Mouse (Mus musculus) liver, postnatal 0 days (tissue): ENCODE results near the gene Zcchc12. TPM values are rescaled to one million over a fixed set of nuclear protein-coding genes. Genes with fewer than 3 reads are reported as not detected.

Experiments
- ATAC-seq: fragments of 200-750 bp; cut with Nextera tagmentation; 2 replicates; pipeline ENCODE4 v1.8.0; 2017; ENCODE audit warnings: mild to moderate bottlenecking, moderate library complexity
- DNase-seq: peaks from one replicate; pipeline ENCODE4 v3.0.0-alpha.2; 2016
- H3K27ac ChIP-seq: fragments of 300-500 bp; sonication (generic); 2 replicates; pipeline ENCODE4 v1.5.1; 2014; ENCODE audit warnings: antibody characterized with exemption, moderate library complexity, mild to moderate bottlenecking, low read depth
- H3K27me3 ChIP-seq: fragments of 300-500 bp; sonication (generic); 2 replicates; pipeline ENCODE4 v1.6.1; 2014; ENCODE audit warnings: low read length, control low read depth, mixed read lengths; ENCODE audit not compliant: insufficient read depth
- H3K36me3 ChIP-seq: fragments of 300-500 bp; sonication (generic); replicated peaks from 2 replicates; pipeline ENCODE4 v1.6.1; 2014; ENCODE audit warnings: mild to moderate bottlenecking, control low read depth, low read length, moderate library complexity, mixed read lengths; ENCODE audit not compliant: insufficient read depth
- H3K4me1 ChIP-seq: fragments of 300-500 bp; sonication (generic); 2 replicates; pipeline ENCODE4 v1.6.1; 2014; ENCODE audit warnings: antibody characterized with exemption, mild to moderate bottlenecking, control low read depth; ENCODE audit not compliant: insufficient read depth
- H3K4me2 ChIP-seq: fragments of 300-500 bp; sonication (generic); 2 replicates; pipeline ENCODE4 v1.6.1; 2014; ENCODE audit warnings: low read depth, mild to moderate bottlenecking, low read length, moderate library complexity, mixed read lengths
- H3K4me3 ChIP-seq: fragments of 300-500 bp; sonication (generic); 2 replicates; pipeline ENCODE4 v1.5.1; 2014; ENCODE audit warnings: low read depth, low read length
- H3K9ac ChIP-seq: fragments of 300-500 bp; sonication (generic); replicated peaks from 2 replicates; pipeline ENCODE4 v1.6.1; 2014; ENCODE audit warnings: mild to moderate bottlenecking, moderate library complexity
- H3K9me3 ChIP-seq: fragments of 300-500 bp; sonication (generic); 2 replicates; pipeline ENCODE4 v1.6.1; 2016; ENCODE audit warnings: mild to moderate bottlenecking, control low read depth, low read length, mixed read lengths
- CTCF ChIP-seq: sonication (generic); IDR thresholded peaks from 2 replicates; pipeline ENCODE4 v1.5.1; 2016; ENCODE audit warnings: antibody characterized with exemption, low read depth
- EP300 ChIP-seq: IDR thresholded peaks from 2 replicates; pipeline ENCODE4 v1.6.1; 2016; ENCODE audit warnings: antibody characterized with exemption, low read depth, mild to moderate bottlenecking
- WGBS: fragments of 180-500 bp; shearing (Covaris S2); extraction: QIAGEN DNeasy Blood & Tissue Kit; methylation state at CpG from one replicate; pipeline ENCODE4 v1.1.7; 2014; ENCODE audit not compliant: insufficient replicate concordance; 5-methylcytosine and 5-hydroxymethylcytosine counted together
- polyA plus RNA-seq: library from polyadenylated mRNA; unstranded; fragments of >200 nt; fragmentation: Nextera tagmentation; extraction: Ambion mirVana; gene quantifications from 2 replicates; pipeline ENCODE4 v1.2.1, GENCODE M21; 2015

Zcchc12 gene
- 0.07 TPM in 1 of 2 replicates, not detected in the other for polyA plus RNA-seq

GRCm38 (mm10) chrX:36195736-36196525 is at the start of gene Zcchc12:
Gene Zcchc12 (plus strand): TSS chrX:36195904.
- WGBS: 25% methylated on average over 18 of the region's 28 CpGs
- no peaks in the 10 kb centered on the region for H3K36me3 ChIP-seq
- no peak within 1 kb of the TSS for H3K4me2 ChIP-seq
- H3K9ac ChIP-seq: no peak within 1 kb of the TSS
- TF ChIP-seq CTCF (no peak), EP300 (no peak)
- DNase-seq (no peak), ATAC-seq (no peak)
- H3K4me1 ChIP-seq: no peaks in the 10 kb centered on the region
- no peak within 1 kb of the TSS for H3K4me3 ChIP-seq
- no peaks in the 10 kb centered on the region for H3K9me3 ChIP-seq
- peaks cover 5% of the 10 kb centered on the region; the same call in 1 of the 2 replicates for H3K27me3 ChIP-seq
- no peak within 1 kb of the TSS for H3K27ac ChIP-seq

GRCm38 (mm10) chrX:36146746-36147145 is 49.0 kb upstream of the Zcchc12 start:
- Histone ChIP-seq H3K27ac (no peak overlapping the region), H3K4me2 (no peak overlapping the region), H3K36me3 (no peaks in the 10 kb centered on the region), H3K27me3 (no peaks in the 10 kb centered on the region), H3K4me1 (no peaks in the 10 kb centered on the region), H3K4me3 (no peak overlapping the region), H3K9me3 (no peaks in the 10 kb centered on the region), H3K9ac (no peak overlapping the region)
- DNase-seq (no peak), ATAC-seq (no peak)
- no peak for TF ChIP-seq CTCF
- no peak for TF ChIP-seq EP300
- WGBS: 58% methylated on average over 4 of the region's 4 CpGs

DNA sequence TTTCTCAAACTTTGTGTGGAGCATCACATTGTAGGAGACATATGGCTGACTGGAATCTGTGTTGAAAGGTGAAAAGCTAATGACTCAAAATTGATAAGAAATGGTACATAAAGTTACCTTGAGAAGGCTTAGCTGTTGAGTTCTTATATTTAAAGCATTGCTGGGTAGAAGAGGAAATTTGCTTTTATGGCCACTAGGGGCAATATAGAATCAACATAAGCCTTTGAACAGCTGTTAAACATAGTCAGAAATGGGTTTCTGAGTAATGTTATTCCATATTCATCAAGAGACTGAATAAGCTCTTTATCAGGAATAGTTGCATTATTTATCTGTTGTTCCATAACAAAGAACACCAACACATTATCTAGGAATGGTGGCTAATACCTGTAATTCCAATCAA is 45.6 kb upstream of the Zcchc12 start:
- Histone ChIP-seq H3K27ac (no peak overlapping the region), H3K9ac (no peak overlapping the region), H3K4me3 (no peak overlapping the region), H3K36me3 (no peaks in the 10 kb centered on the region), H3K4me2 (no peak overlapping the region), H3K9me3 (no peaks in the 10 kb centered on the region), H3K27me3 (no peaks in the 10 kb centered on the region), H3K4me1 (no peaks in the 10 kb centered on the region)
- ATAC-seq: no peak
- TF ChIP-seq CTCF: peak; percentile 35
- TF ChIP-seq EP300: no peak
- DNase-seq: no peak

DNA sequence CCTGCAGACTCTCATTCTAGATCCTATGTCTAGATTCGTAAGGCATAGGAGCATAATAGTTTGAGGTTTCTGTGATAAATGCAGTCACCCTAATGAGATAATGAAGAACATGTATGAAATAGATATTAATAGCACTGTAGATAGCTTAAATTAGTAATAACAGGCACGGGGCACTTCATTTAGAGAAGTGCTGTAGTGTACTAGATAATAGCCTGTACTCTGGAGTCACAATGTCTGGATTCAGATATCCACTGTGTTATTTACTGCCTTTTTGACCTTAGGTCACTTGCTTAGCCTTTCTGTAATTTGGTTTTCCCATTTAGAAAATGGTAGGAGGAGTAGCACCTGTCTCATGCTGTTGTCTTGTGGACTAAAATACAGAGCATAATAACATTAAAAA is 39.0 kb upstream of the Zcchc12 start:
- Histone ChIP-seq H3K4me3 (no peak overlapping the region), H3K9ac (no peak overlapping the region), H3K27ac (no peak overlapping the region), H3K4me2 (no peak overlapping the region), H3K27me3 (no peaks in the 10 kb centered on the region), H3K4me1 (no peaks in the 10 kb centered on the region), H3K9me3 (no peaks in the 10 kb centered on the region), H3K36me3 (no peaks in the 10 kb centered on the region)
- ATAC-seq (no peak), DNase-seq (no peak)
- 54% methylated on average over 2 of the region's 2 CpGs for WGBS
- TF ChIP-seq CTCF (no peak), EP300 (no peak)

GRCm38 (mm10) chrX:36161567-36161966 is 34.1 kb upstream of the Zcchc12 start:
- Histone ChIP-seq H3K27me3 (no peaks in the 10 kb centered on the region), H3K27ac (no peak overlapping the region), H3K36me3 (no peaks in the 10 kb centered on the region), H3K9me3 (no peaks in the 10 kb centered on the region), H3K4me1 (no peaks in the 10 kb centered on the region), H3K4me3 (no peak overlapping the region), H3K4me2 (no peak overlapping the region), H3K9ac (no peak overlapping the region)
- TF ChIP-seq EP300 (no peak), CTCF (no peak)
- 30% methylated on average over 4 of the region's 4 CpGs for WGBS
- DNase-seq (no peak), ATAC-seq (no peak)

- Histone ChIP-seq H3K9ac (no peak overlapping the region), H3K27me3 (no peaks in the 10 kb centered on the region), H3K4me1 (no peaks in the 10 kb centered on the region), H3K27ac (no peak overlapping the region), H3K9me3 (no peaks in the 10 kb centered on the region), H3K4me2 (no peak overlapping the region), H3K36me3 (no peaks in the 10 kb centered on the region), H3K4me3 (no peak overlapping the region)
- ATAC-seq (no peak), DNase-seq (peak; percentile 56)
- peak; percentile 74 for TF ChIP-seq CTCF
- no peak for TF ChIP-seq EP300
Measured at GRCm38 (mm10) chrX:36183625-36184024, 12.1 kb upstream of the Zcchc12 start.

GRCm38 (mm10) chrX:36186036-36186435 is 9.7 kb upstream of the Zcchc12 start:
- no peak for DNase-seq
- WGBS: 65% methylated on average over 5 of the region's 5 CpGs
- no peak for ATAC-seq
- Histone ChIP-seq H3K27me3 (no peaks in the 10 kb centered on the region), H3K9ac (no peak overlapping the region), H3K9me3 (no peaks in the 10 kb centered on the region), H3K4me2 (no peak overlapping the region), H3K36me3 (no peaks in the 10 kb centered on the region), H3K27ac (no peak overlapping the region), H3K4me3 (no peak overlapping the region), H3K4me1 (no peaks in the 10 kb centered on the region)
- TF ChIP-seq EP300: no peak
- no peak for TF ChIP-seq CTCF
